Mouse (Mus musculus): Measurements from ENCODE around the gene Hmbs.
"Not testable (repeated sequence)": the region's sequence is repeated elsewhere in the genome, so short reads cannot be mapped to it uniquely, and the experiment has no call there.

Hmbs gene

GRCm38 (mm10) chr9:44343781-44344421 is at the start of gene Hmbs:
Gene Hmbs, minus strand, starts transcription at chr9:44344228.
- peak; percentile 89 to 97 for DNase-seq (ENCODE audit: low spot score in 2 of 2)

GRCm38 (mm10) chr9:44391466-44391865 is 47.4 kb upstream of the Hmbs start:
- peak; percentile 56 to 66 for DNase-seq (ENCODE audit: low spot score in 2 of 2)

- no peak for DNase-seq (ENCODE audit: low spot score in 2 of 2)
Observed at GRCm38 (mm10) chr9:44389273-44389672, 45.2 kb upstream of the Hmbs start.

GRCm38 (mm10) chr9:44387221-44387620 is 43.2 kb upstream of the Hmbs start:
- DNase-seq (ENCODE audit: low spot score in 2 of 2), result no peak

- DNase-seq (ENCODE audit: low spot score in 2 of 2), result no peak
Observed at GRCm38 (mm10) chr9:44384596-44384995, 40.6 kb upstream of the Hmbs start.

GRCm38 (mm10) chr9:44379862-44380261 is 35.8 kb upstream of the Hmbs start:
- DNase-seq (ENCODE audit: low spot score in 2 of 2), result no peak

- DNase-seq (ENCODE audit: low spot score in 2 of 2), result peak; percentile 98 to 99
Observed at GRCm38 (mm10) chr9:44379054-44379834, 35.2 kb upstream of the Hmbs start, which contains the start of gene Hyou1. Gene Hyou1, plus strand, starts transcription at chr9:44379490.

- no peak for DNase-seq (ENCODE audit: low spot score in 2 of 2)
Observed at GRCm38 (mm10) chr9:44378153-44378730, 34.2 kb upstream of the Hmbs start.

GRCm38 (mm10) chr9:44377335-44377734 is 33.3 kb upstream of the Hmbs start:
- DNase-seq (ENCODE audit: low spot score in 2 of 2), result not testable (repeated sequence)

- no peak for DNase-seq (ENCODE audit: low spot score in 2 of 2)
Observed at GRCm38 (mm10) chr9:44376141-44376540, 32.1 kb upstream of the Hmbs start.

GRCm38 (mm10) chr9:44373386-44373785 is 29.4 kb upstream of the Hmbs start:
- DNase-seq (ENCODE audit: low spot score in 2 of 2), result no peak

GRCm38 (mm10) chr9:44364480-44364879 is 20.5 kb upstream of the Hmbs start:
- no peak for DNase-seq (ENCODE audit: low spot score in 2 of 2)

- DNase-seq (ENCODE audit: low spot score in 2 of 2), result not testable (repeated sequence)
Observed at GRCm38 (mm10) chr9:44361931-44362330, 17.9 kb upstream of the Hmbs start.

- DNase-seq (ENCODE audit: low spot score in 2 of 2), result peak; percentile 85 to 92
Observed at GRCm38 (mm10) chr9:44361190-44361917, 17.3 kb upstream of the Hmbs start, which contains the start of gene Vps11. Gene Vps11, minus strand, starts transcription at chr9:44361670.

GRCm38 (mm10) chr9:44357207-44357606 is 13.2 kb upstream of the Hmbs start:
- no peak for DNase-seq (ENCODE audit: low spot score in 2 of 2)

- no peak for DNase-seq (ENCODE audit: low spot score in 2 of 2)
Observed at GRCm38 (mm10) chr9:44353142-44353541, 9.1 kb upstream of the Hmbs start.

- no peak for DNase-seq (ENCODE audit: low spot score in 2 of 2)
Observed at GRCm38 (mm10) chr9:44352337-44352736, 8.3 kb upstream of the Hmbs start.

GRCm38 (mm10) chr9:44351396-44351795 is 7.4 kb upstream of the Hmbs start:
- DNase-seq (ENCODE audit: low spot score in 2 of 2), result no peak

GRCm38 (mm10) chr9:44348546-44348945 is 4.5 kb upstream of the Hmbs start:
- DNase-seq (ENCODE audit: low spot score in 2 of 2), result no peak

- DNase-seq (ENCODE audit: low spot score in 2 of 2), result no peak
Observed at GRCm38 (mm10) chr9:44347621-44348020, 3.6 kb upstream of the Hmbs start.

GRCm38 (mm10) chr9:44347166-44347565 is 3.1 kb upstream of the Hmbs start:
- DNase-seq (ENCODE audit: low spot score in 2 of 2), result no peak
